Mouse (Mus musculus) c-Kit-positive CD71-negative TER-119-negative erythroid progenitor cells, embryonic 14.5 days (primary cell): ENCODE data around the gene Dcp1b.
"Not testable (repeated sequence)": the region's sequence is repeated elsewhere in the genome, so short reads cannot be mapped to it uniquely, and the experiment has no call there.

Source experiments
- DNase-seq: peaks from one replicate; pipeline ENCODE4 v3.0.0-alpha.2; 2013; ENCODE audit warnings: low read depth

Dcp1b gene

GRCm38 (mm10) chr6:119194601-119195000, 19.5 kb downstream of the Dcp1b start:
- no peak for DNase-seq

DNA sequence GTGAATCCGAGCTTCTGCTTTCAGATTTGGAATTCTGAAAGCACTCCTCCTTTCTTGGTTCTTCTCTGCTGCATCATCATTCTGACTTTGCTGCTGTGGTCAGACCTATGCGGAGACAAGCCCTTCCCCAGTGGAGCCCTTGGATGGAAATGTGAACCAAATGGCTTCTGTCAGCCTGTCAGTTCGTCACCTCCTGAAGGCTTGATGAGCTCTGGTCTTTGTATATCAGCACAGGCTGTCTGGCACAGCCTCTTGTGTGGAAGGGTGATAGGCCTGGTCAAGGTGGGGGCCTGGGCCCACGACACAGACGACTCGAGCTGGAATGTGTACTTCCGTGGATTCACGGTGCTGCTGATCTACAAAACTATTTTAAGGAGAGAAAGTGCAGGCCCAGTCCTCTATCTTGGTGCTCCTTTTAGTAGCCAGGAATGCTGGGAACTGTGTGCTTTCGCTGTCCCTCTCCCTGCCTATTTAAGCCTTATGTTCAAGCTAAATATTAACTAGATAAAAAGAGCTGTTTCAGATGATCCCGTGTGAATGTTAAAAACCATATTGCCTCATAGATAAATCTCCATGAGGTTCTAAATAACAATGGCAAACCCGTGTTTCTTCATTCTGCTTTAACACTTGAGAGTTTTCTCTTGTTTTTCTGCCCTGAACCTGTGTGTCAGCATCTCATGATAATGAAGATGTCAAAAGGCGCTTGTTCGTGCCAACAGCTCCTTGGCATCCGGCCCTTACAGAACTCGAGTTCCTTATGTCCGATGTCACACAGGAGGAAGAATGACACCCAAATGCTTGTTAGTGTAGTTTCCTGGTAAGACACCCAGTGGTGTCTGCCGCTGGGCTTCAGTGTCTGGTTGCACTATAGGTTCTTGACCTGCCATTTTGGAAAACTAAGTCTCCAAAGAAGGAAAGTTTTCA, 21.6 kb downstream of the Dcp1b start, which contains the start of gene Cacna1c:
TSS of gene Cacna1c (minus strand) at position 37 of the 924 bp plus-strand sequence.
- no peak for DNase-seq

GRCm38 (mm10) chr6:119198534-119199273, 23.7 kb downstream of the Dcp1b start:
- DNase-seq = no peak

- no peak for DNase-seq
These were observed 24.3 kb downstream of the Dcp1b start for GRCm38 (mm10) chr6:119199274-119199879.

DNA sequence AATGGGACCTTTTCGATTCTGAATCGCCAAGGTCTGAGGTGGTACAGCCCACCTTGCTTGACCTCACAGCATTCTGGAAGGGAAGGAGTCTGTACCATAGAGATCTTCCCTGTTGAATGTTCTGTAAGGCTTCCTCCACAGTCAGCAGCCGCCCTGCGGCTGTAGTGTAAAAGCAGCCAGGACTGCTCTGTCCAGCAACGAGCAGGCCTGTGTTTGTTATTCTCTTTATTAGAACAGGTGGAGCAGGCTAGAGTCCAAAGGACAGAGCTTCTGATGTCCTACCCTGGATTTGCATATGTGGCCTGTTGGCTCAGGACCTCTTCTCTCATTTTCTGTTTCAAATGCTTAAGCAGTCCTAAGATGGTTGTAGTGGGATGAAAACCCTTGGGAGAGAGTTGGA, 25.3 kb downstream of the Dcp1b start:
- DNase-seq = no peak

DNA sequence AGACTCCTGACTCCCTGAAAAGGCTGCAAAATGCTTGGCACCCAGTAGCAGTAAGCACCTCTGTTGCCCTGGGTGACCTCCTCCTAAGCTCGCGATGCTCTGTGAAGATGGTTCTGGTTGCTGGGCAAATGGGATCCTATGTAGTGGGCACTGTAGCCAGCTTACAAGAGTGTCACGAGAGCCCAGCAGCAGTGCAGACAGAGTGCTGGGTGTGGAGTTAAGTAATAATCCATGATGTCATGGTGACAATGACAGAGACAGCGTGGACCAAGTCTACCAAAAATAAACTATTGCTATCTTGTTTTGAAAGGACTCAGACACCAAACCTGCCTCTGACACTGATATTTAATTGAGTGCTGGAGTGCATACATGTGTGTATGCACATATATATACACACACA, 26.5 kb downstream of the Dcp1b start:
- DNase-seq = no peak

DNA sequence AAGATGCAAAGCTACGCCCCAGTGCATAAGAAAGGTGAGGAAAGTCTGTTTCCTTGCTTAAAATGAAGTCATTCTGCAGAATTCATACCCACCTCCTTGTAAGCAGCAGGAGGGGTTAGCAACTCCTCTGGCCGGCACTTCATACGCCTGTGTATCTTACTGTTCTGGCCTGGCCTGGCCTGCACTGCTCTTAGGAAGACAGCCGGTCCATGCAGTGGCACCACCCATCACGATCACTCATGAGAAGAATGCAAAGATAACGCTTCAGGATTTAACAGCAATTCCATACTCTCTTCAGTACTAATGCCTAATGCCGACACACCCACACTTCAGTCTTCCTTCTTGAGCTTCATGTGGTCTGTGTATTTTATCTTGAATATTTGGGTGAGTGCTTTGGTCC, 29.2 kb downstream of the Dcp1b start:
- DNase-seq = no peak

- no peak for DNase-seq
These were observed 29.9 kb downstream of the Dcp1b start for GRCm38 (mm10) chr6:119204915-119205314.

GRCm38 (mm10) chr6:119206006-119206405, 31.0 kb downstream of the Dcp1b start:
- not testable (repeated sequence) for DNase-seq

DNA sequence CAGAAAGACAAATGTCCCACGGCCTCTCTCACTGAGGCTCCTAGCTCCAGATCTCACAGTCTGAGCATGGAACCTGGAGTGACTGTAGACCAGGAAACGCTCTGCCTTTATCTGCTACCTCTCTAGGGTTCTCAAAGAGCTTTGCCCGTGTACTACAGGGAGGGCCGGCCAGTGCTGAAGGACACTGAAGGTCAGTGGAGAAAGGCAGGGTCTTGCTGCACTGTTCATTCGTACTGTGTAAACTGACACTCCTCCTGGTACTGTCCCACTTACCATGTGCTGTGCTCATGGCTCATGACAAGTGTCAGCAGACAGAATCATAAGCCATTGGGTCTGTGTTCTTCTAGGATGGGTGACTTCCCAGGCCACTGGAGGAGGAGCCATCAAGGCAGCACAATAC, 38.3 kb downstream of the Dcp1b start:
- no peak for DNase-seq

DNA sequence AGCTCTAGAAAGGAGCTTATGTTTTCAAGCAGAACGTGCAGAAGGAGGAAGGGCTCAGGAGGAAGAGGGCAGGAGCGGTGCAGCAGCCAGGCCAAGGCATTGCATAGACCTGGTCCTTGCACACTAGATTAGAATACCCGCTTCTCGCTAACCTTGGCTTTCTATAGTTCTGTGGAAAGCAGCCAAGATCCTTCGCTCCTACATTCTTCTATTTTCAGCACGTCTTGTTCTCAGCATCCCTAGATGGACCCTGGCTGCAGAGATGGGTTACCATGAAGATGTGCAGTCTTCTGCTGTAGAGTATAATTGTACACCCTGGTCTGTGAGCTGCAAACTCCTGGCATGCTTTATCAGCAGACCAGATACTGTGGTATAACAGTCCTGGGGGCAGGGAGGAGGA, 39.1 kb downstream of the Dcp1b start:
- DNase-seq = no peak

DNA sequence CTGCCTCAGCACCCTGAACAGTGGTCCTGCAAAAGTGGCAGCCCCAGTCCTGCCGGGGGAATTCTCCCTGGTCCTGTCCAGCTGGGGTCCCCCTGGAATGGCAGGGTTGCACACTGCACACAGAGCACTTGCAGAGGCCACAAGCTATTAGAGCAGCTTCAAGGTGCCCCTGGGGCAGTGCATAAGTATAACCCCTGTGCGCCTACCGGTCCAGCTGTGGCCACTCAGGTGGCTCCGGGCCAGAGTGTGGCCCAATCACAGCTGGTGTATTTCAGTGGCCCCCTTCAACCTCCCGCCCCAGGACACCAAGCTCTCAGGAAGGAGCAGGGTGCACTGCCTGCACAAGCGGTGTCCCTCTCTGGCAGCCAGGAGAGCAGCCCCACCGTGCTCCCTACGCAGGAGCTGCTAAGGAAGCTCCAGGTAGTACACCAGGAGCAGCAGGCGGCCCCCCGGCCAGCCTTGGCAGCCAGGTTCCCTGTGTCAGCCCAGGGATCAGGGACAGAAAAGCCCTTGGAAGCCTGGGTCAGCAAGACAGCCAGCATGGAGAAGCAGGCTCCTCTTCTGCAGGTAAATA, 40.1 kb downstream of the Dcp1b start:
- DNase-seq = no peak

DNA sequence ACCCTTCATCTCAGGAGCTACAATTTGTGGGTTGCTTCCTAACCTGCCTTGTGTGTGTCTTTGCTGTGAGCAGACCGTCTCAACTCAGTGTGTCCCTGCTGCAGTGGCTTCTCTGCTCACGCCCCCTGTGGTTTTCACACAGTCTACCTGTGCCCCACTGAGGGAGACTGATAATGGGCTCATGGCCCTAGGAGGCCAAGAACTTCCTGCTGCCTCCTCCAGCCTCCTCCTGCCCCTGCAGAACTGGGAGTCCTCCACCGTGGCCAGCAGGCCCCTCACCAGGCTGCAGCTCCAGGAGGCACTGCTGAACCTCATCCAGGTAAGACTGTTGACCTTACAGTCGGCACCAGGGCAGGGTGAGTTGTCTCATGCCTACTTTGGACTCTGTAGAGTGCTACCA, 42.6 kb downstream of the Dcp1b start:
- no peak for DNase-seq

DNA sequence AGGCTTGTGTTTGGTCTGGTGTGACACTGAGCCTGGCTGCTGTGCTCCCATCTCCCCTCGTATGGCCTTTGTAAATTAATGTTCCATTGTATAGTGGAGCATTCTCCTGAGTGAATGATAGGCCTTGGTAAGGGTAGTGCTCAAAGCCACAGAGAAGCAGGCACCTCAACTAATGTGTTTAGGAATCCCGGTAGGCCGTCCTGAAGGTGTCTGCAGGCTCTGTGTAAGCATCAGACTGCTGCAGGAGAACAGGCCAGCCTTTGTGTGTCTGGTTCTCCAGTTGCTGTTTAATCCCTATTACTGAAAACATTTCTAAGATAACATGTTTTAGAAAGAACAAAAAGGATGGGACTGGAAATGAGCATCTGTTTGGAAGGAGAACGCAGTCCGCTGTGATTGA, 43.5 kb downstream of the Dcp1b start:
- no peak for DNase-seq

DNA sequence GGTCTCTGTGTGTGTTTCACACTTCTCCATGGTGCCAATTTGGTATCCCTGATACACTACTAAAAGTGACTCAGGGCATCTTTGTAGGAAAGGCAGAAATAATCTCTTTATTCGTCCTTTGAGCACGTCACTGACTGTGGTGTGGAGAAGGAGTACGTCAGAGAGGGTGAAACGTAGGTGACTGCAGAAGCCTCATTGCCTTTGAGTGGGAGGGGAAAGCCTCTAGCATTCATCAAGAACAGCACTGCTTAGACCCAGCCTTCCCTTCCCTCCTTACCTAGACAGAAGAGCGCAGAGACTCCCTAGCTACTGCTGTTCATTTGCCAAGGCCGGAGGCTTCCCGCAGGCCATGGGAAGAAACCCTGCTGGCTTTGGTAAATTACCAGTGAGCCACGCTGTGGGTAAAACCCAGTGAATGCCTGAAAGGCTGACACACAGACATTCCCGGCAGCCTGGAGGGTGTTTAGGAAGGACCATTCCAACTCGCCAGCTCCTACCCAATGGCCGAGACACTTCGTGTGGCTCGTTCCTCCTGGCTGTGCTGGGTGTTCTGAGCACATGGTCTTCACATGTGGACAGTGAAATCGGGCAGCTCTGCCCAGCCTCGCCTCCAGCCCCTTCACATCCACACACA, 44.3 kb downstream of the Dcp1b start:
- DNase-seq = no peak

GRCm38 (mm10) chr6:119220297-119220696, 45.2 kb downstream of the Dcp1b start:
- peak; percentile 41 for DNase-seq

DNA sequence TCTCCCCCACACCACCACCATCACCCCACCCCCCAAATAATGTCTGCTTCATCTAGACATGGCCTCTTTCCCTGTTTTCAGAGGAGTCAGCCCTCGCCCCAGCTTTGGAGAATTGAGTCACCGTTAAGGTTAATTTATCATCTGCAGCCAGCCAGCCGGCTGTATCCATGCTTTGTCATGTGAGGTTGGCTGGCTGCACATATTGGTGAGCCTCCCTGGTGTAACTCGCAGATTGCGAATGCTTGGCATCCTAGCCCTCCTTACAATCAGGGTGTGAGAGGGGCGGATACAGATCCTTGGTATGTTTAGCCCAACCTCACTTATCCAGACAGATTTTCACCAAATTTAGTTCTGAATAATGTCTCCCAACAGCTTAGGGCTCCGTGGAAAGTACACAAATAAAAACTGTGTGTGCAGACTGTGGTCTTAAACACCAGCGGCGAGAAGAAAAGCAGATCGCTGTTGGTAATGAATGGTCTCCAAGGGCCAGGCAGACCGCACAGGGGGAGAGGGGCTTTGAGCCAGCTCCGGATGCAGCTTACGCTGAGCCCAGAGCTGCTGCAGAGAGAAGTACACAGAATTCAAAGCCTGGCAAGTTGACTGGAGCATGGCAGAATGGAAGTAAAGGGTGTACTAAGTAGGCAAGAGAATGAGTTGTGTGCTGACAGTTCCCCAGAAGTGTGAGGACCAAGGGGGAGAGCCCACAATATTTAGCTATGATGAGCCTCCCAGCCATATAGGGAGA, 49.6 kb downstream of the Dcp1b start:
- DNase-seq = no peak

GRCm38 (mm10) chr6:119225226-119225625, 50.2 kb downstream of the Dcp1b start:
- no peak for DNase-seq

DNA sequence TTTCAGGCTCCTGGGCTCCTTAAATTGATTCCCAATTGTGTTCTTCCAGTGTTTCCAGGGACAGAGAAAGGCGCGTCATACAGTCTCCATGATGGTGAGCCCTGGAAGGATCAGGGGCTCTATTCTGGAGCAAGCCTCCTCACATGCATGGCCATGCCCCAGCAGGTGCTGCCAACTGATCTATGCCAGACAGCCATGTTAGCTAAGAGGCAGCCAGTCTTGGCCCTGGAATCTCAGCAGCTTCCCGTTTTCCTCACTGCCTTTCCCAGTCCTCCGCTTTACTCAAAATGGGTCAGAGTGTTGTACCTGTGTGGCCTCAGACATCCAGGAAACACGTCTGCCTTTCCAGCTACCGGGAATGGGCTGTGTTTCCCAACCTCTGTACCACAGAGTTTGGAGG, 50.7 kb downstream of the Dcp1b start:
- DNase-seq = no peak

DNA sequence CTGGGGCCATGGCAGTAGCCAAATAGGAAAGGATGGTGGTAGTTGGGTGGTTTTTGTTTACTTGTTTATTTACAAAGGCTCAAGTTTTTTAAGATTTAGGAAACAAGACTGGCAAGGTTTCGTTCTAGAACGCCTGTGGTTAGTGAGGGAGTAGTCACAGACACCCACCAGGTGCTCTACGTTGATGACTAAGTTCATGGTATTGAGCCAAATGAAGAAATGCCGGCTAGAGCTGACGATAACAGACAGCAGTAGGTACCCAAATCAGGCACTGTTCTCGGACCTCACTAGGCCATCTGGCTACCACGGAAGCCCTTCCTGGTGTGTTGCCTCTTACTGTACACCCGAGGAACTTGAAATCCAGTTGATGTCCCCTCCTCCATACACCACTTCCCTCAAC, 51.9 kb downstream of the Dcp1b start:
- no peak for DNase-seq
